Mouse (Mus musculus) cerebellum, postnatal 14 days (tissue): ENCODE results near the gene Vax1.

Source experiments
- DNase-seq, 2 experiments: peaks; one replicate each; pipeline ENCODE4 v3.0.0; 2021; ENCODE audit warnings: mixed read lengths in 2 of 2

The Vax1 gene

GRCm38 (mm10) chr19:59169143-59169935, 517 bp downstream of the Vax1 start:
- peak; percentile 15 to 31 for DNase-seq

- peak in 1 of 2 experiments; percentile 7 for DNase-seq
Measured at GRCm38 (mm10) chr19:59168386-59168905, 1.4 kb downstream of the Vax1 start.

GRCm38 (mm10) chr19:59167871-59168270, 2.0 kb downstream of the Vax1 start:
- no peak for DNase-seq

GRCm38 (mm10) chr19:59166879-59167278, 3.0 kb downstream of the Vax1 start:
- DNase-seq: peak in 1 of 2 experiments; percentile 6

GRCm38 (mm10) chr19:59166311-59166761, 3.5 kb downstream of the Vax1 start:
- peak; percentile 25 to 31 for DNase-seq

- no peak for DNase-seq
Measured at GRCm38 (mm10) chr19:59165577-59165976, 4.3 kb downstream of the Vax1 start.

GRCm38 (mm10) chr19:59164896-59165560, 4.8 kb downstream of the Vax1 start:
- peak in 1 of 2 experiments; percentile 7 for DNase-seq

- no peak for DNase-seq
Measured at GRCm38 (mm10) chr19:59164111-59164510, 5.7 kb downstream of the Vax1 start.

- no peak for DNase-seq
Measured at GRCm38 (mm10) chr19:59156702-59157101, 13.2 kb downstream of the Vax1 start.

- DNase-seq: no peak
Measured at GRCm38 (mm10) chr19:59154171-59154570, 15.7 kb downstream of the Vax1 start.

- DNase-seq: no peak
Measured at GRCm38 (mm10) chr19:59145492-59146140, 24.2 kb downstream of the Vax1 start.

- no peak for DNase-seq
Measured at GRCm38 (mm10) chr19:59145064-59145463, 24.8 kb downstream of the Vax1 start.

- no peak for DNase-seq
Measured at GRCm38 (mm10) chr19:59142206-59142605, 27.6 kb downstream of the Vax1 start.

GRCm38 (mm10) chr19:59135387-59135786, 34.5 kb downstream of the Vax1 start:
- DNase-seq: peak in 1 of 2 experiments; percentile 10

- DNase-seq: no peak
Measured at GRCm38 (mm10) chr19:59134916-59135315, 34.9 kb downstream of the Vax1 start.

GRCm38 (mm10) chr19:59133202-59133601, 36.7 kb downstream of the Vax1 start:
- no peak for DNase-seq

- DNase-seq: peak; percentile 12 to 18
Measured at GRCm38 (mm10) chr19:59129671-59130070, 40.2 kb downstream of the Vax1 start.

GRCm38 (mm10) chr19:59128531-59129204, 41.2 kb downstream of the Vax1 start:
- DNase-seq: peak; percentile 47 to 48

- DNase-seq: no peak
Measured at GRCm38 (mm10) chr19:59127424-59127823, 42.4 kb downstream of the Vax1 start.
